Mouse (Mus musculus): ENCODE measurements at regions not wholly inside any gene's neighbourhood (a gene's known extent, or its start where the extent isn't known, plus 50 kb on each side); places are given as distances from the start of the nearest gene placed in this dataset.

DNA sequence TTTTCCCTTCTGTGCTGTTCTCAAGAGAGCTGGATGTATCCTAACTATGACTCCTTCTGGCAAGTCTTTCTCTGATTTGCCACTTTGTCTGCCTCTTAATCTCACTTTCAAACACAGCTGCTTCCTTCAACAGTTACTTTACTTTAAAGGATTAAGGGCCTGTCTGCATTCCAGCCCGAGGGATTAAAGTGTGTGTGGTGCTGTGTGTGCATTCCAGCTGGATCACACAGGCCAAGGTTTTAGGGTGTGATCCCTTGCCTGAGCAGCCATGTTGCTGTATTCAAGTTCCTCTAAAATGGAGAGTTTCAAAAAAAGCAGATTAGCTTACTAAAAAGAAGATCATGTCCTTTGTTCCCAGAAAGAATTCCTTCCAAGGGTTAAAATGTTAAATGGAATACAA is 71.9 kb downstream of the Pcdh20 start:
- TF ChIP-seq POLR2A (IDR thresholded peaks at IDR 0.05; ENCODE audit: insufficient read depth, low read depth, low read length) (no peak), CTCF (IDR thresholded peaks at IDR 0.05; ENCODE audit: insufficient read depth, low read depth, low read length) (no peak)
